Mouse (Mus musculus): ENCODE measurements around the gene Spr.
"Not testable (repeated sequence)": the region's sequence is repeated elsewhere in the genome, so short reads cannot be mapped to it uniquely, and the experiment has no call there.

The Spr gene

DNA sequence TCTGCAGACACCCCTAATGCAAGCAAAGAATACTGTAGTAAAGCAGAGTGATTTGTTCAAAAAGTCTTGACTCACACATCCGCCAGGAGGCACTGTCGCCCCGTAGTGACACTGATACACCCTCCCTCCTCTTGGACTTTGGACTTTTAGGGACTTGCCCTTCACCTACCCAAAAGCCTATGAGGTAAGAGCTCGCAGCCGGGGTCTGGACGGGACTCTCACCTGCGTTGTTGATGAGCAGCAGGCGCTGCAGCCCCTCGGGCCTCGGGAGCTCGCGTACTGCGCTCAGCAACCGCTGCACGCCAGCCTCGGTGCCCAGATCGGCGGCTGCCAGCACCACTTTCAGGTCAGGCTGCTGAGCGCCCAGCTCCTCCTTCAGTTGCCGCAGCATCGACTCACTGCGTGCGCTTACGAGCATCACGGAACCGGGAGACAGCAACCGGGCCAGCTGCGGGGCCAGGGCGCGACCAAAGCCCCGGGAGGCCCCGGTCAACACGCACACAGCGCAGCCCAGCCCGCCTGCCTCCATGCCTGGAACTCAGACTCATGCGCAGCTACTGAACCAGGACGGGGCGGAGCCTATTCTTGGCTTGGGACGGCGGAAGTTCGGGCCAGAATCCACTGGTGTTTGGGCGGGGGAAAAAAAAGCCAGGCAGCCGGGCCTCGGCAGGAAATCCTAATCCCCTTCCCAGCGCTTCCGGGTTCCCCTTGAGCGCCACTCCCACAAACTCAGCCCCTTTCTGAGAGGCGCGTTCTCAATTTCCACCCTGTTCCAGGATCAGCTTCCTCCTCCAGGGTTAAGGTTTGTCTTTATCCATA lies at the start of gene Spr:
Gene Spr, minus strand, starts transcription at position 550 of the 819 bp plus-strand sequence.
- peak; percentile 86 for DNase-seq (ENCODE audit: low spot score)

DNA sequence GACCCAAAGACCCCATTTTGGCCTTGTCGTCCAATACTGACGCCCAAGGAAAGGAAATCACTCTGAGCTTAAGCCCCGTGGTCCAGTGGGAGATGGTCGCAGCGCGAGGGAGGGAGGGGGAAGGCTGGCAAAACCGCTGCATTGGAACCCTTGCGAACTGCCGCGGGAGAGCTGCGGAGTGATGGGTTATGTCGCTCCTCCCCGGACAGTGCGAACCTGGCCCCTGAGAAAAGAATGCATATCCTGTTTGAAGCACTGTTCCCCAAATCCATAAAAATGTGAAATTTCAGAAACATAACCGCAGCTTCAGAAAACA lies 49.1 kb upstream of the Spr start:
- no peak for DNase-seq (ENCODE audit: low spot score)

DNA sequence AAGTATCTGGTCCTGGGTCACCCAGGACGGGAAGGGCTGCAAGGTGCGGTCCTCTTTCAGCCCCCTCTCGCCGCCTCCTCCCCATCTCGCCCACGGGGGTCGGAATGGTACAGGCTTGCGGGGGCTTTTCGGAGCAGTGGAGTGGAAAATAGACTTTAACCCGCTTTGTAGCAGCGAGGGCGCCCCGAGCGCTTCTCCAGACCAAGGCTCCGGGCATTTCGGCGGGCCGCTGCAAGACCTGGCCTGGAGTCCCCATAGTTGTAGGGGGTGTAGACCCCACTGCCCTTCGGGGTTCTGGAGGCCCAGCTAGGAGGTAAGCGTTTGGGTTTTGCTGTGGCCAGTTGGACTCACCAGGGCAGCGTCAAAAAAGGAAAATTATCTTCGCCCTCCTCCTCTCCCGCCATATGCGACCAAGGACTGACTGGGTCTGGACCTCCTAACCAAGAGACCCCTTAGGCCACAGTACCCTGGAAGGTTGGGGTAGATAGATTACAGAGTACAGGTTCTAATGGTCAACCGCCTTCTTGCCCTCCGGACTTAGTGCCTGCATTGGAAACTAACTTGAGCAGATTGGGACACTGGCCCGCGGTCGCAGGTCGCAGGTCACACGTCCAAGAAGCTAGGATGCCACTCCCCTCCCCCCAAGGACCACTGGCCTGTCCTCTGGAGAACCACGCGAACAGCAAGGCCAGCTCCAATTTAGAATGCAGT lies 48.6 kb upstream of the Spr start:
- no peak for DNase-seq (ENCODE audit: low spot score)

DNA sequence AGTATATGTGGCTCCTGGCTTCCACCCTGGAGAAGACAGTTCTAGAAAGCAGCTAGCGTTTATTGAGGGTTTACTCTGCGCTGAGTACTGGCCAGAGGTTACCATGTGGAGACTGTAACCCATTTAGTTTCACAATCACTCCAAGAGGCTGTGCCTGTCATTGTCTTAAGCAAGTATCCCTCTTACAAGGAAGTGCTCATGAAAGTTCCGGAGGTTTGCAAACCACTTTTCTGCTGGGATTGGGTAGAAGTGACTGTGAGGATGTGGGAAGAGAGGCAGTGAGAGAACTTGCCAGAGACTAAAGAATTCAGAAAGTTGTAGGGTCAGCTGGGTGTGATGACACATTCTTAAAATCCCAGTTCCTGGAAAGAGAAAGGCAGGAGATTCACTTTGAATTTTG lies 46.4 kb upstream of the Spr start:
- no peak for DNase-seq (ENCODE audit: low spot score)

DNA sequence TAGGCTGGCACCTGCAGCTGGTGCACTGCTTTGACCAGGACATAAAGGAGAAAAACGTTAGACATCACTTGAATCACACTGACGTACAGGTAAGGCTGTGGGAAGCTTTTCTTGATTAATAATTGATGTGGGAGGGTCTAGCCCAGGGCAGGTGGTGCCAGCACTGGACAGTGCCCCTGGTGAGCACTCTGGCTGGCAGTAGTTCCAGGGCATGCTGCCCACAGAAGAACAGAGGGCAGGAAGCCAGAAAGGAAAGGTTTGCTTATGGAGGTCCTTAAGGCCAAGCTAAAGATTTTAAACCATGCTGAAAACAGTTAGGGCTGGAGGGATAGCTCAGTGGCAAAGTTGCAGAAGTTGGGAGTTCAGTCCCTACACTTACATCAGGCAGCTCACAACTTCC lies 42.5 kb upstream of the Spr start:
- no peak for DNase-seq (ENCODE audit: low spot score)

DNA sequence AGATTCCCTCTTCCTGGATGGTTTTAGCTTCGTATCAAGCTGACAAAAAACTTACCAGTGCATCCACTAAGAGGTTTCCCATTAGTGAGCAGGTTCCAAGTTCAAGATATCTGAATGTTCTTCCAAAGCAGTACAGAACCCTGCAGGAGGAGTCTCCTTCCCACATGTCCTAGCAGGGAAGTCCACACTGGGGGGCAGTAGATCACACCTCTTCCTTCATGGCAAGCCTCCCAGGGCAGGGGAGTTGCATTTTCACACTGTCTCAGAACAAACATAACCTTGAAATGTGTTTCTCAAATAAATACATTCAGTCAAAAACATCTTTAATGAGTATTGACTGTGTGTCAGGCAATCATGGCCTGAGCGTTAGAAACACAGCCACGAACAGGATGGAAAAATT lies 42.0 kb upstream of the Spr start:
- no peak for DNase-seq (ENCODE audit: low spot score)

DNA sequence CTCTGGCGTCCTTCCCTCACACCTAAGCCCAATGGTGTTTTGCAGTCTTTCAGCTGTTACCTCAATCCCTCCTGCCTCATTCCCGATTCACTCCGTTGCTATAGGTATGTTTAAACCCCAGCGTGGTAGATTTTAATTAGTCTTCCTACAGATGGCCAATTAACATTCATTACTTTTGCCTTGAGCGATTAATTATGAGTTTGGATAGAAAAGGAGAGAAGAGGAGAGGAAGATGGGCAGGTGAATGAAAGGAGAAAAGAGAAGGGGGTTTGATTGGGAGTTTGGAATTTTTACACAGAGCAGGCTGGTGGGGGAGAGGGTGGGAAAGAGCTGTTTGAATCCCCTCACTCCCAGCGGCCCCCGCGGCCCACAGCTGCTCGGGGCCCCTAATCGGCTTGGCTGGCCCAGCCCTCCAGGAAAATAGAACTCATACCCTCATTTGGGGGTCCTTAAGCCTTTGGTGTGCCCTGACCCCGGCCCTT lies 27.9 kb upstream of the Spr start:
- no peak for DNase-seq (ENCODE audit: low spot score)

DNA sequence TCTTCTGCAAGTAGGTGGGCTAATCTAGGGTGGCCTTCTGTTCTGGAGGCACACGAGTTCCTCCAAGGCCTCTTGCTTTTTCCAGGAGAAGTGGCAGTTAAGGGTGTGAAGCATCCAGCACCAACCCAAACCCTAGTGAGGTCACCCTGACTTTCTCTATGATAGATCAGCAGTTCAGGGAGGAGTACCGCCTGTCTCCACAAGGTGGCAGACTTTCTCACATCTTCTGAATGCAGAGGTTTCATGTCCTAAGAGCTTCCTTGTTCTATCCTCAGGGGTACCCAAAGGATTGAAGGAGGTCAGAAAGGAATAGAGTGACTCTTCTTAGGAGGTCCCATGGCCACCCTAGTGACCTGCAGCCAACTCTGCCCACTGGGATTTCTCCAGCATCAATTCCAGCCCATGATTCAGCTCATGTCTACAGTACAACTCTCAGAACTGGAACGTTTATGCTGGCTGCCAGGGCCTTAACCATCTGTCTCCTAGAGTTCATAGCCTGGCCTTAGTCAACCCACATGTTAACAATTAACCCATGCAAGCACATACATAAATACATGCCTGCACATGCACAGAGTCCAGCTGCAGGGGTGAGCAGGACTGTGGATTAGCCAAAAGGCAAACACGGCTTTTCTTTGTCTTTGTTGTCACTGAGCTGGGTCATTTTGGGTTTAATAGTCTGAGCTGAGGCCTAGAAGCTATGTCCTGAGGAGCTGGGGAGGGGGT lies 22.8 kb upstream of the Spr start:
- peak; percentile 54 for DNase-seq (ENCODE audit: low spot score)

DNA sequence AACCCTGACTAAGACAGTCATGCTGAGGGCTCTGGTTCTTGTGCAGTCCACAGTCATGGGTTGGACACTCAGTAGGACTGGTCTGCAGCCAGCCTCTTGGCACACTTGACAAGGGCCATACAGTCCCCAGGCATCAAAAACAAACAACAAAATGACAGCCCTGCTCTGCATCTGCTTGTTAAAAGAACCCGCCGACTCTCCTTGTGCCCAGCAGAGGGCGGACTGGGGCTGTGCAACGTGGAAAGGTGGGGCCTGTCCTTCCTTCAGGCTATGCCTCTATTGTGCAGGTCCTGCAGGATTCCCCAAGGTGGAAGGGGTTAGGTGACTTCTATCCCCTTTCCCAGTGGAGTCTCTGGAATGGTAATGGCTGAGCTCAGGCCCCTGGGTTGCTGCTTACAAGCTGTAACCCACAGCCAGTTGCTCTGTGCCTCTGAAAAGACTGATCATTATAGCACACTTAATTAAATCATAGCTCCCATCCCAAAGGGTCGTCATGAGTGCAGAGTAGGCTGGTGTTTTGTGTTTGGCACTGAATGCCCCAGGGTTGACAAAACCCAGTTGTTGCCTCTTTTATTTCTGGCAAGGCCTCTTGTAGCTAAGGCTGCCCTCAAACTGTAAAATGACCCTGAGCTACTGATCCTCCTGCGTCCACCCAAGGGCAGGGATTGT lies 21.7 kb upstream of the Spr start:
- not testable (repeated sequence) for DNase-seq (ENCODE audit: low spot score)

DNA sequence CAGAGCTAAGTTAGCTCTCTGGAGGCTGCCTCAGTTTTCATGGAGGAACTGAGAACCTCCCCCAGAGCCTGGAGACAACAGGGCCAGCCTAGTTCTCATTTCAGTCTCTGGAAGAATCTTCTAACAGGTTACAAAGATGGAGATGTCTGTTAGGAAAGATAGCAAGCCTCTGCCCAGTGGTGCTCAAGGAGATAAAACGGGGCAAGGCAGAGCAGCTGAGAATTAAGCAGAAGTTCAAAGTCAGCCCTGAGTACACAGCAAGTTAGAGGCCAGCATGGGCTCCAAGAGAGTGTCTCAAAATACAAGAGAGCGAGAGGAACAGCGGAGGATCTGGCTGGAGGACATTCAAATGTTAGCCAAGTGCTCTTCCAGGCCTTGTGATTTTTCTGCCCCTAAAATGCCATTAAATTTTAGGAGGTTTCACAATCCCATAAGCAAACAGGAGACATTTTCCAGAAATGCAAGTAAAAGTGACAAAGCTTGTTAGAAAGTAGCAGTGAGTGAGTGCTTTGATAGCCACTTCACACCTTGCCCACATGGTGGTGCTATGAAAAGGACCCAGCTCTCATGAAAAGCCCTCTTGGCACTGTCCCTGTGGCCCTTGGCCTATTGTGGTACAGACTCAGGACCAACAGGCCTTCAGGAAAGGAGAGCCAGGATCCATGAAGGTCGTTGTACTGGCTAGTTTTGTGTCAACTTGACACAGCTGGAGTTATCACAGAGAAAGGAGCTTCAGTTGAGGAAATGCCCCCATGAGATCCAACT lies 20.7 kb upstream of the Spr start:
- DNase-seq (ENCODE audit: low spot score), result not testable (repeated sequence)

DNA sequence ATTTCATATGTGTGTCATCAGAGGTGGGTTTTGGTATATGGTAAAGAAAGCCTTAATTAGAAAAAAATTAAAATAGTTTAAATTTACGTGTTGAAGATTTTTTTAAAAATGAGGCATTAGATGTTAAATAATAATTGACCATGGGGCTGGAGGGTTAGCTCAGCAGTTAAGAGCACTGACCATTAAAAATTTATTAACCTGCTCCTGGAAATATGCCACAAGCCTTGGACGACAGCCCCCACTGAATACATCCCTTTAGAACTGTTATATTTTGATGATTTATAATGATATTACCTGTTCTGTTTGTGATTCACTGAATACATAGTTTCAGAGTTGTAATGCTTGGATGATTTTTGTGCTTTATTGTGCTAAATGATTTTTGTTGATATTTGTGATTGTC lies 19.0 kb upstream of the Spr start:
- not testable (repeated sequence) for DNase-seq (ENCODE audit: low spot score)

DNA sequence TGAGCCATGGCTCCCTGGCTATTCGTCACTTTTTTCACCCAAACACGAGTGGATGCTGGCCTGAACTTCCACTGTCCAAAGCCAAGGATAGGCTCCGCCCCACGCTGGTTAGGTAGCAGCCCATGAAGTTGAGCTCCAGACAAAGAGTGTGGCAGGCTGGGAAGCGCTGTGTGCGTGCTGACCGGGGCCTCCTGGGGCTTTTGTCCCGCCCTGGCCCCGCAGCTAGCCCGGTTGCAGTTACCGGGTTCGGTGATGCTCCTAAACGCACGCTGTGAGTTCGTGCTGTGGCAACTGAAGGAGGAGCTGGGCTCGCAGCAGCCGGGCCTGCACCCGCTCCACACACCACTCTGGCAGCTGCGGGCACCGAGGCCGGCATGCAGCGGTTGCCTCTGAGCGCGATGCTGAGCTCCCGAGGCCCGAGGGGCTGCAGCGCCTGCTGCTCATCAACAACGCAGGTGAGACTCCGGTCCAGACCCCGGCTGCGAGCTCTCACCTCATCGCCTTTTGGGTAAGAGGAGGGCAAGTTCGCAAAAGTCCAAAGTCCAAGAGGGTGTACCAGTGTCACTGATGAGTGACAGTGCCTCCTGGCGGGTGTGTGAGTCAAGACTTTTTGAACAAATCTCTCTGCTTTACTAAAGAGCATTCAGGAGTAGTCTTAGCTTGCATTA lies 17.4 kb upstream of the Spr start:
- DNase-seq (ENCODE audit: low spot score), result peak; percentile 11

DNA sequence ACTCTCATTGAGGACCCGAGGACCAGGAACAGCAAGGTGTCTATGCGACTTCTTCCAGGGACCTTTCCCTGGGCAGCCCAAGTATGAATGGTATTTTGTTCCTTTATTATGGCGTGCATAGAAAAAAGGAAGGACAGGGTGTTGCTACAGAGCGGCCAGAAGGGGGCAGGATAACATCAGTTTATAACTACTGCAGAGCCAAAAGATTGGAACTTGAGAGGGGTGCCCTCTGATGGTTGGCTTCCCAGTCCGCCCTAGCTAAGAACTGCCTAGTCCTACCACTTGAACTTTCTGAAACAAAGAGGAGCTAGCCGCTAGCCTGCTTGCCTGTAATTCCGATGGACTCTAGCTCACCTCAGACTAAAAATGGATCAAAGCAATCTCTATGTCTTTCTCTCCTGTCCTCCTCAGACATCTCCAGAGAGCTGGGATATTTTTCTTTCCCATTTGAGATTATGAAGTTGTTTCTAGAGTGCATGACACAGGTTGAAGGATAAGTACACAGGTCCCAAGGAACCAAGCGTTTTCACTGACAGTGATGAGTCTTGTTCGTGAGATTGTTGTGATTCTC lies 16.5 kb upstream of the Spr start:
- peak; percentile 18 for DNase-seq (ENCODE audit: low spot score)

DNA sequence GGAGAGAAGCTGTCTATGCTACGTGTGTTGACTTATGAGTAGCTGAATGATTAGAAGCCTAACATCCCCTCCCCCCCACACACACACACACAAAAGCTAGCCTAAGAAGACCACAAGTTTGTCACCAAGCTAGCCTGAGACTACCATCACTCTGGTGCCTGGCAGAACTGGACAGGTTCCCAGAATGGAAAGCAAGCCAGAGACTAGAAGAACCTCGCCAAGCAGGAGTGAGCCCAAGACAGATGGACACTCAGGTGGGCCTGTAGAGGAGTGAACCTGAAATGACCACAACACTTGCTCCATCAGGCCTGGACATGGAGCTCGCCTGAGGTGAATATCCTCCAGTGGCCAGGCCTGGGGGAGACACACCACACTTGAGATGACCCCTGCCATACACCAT lies 12.8 kb upstream of the Spr start:
- no peak for DNase-seq (ENCODE audit: low spot score)

DNA sequence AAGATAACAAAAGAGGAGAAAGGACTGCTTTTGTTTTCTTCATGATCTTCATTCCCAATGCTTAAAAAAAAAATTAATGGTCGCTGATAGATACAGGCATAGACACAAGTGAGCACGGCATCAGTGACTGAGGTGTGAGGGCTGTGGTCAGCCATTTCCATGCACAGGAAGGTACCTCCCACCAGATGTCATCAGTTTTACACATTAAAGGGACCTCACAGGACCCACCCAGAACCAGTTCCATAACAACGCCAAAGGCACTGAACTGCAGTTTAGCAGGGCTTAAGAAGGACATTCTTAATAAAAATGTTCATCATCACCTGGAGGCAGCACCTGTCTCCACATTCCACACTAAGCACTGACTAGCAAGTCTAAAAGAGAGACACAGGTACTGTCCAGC lies 10.1 kb upstream of the Spr start:
- DNase-seq (ENCODE audit: low spot score), result no peak

DNA sequence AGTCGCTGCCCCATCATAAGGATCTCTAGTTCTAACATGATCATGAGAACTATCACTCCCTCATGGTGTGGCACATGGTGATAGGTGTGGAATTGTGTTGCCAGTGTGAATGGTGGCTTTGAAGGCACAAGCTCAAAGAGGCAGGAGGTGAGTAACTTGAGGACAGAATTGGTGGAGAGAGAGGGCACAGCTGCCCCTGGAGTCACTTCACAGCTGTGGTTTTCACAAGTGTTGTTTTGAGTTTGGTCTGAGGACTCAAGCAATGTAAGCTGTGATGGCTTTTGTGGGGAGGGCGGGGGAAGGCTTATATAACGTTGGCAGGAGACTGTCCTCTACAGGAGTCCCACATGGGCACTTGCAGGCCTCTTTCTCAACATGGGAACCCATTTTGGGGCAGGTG lies 6.9 kb upstream of the Spr start:
- no peak for DNase-seq (ENCODE audit: low spot score)

DNA sequence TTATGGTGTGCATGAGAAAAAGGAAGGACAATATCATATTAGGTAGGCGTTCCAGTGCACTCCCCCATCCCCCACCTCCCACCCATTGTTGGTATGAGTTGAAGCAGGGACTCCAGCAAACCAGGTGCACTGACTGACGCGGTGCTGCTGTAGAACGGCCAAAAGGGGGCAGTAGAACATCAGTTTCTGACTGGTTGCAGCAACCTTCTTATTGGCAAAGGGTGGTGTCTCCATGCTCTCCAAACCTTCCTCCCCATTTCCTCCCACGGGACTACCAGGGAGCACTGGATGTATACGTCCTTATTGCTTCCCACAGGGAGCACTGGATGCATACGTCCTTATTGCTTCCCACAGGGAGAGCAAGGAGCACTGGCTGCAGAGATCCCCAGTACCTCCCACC lies 3.4 kb upstream of the Spr start:
- not testable (repeated sequence) for DNase-seq (ENCODE audit: low spot score)

DNA sequence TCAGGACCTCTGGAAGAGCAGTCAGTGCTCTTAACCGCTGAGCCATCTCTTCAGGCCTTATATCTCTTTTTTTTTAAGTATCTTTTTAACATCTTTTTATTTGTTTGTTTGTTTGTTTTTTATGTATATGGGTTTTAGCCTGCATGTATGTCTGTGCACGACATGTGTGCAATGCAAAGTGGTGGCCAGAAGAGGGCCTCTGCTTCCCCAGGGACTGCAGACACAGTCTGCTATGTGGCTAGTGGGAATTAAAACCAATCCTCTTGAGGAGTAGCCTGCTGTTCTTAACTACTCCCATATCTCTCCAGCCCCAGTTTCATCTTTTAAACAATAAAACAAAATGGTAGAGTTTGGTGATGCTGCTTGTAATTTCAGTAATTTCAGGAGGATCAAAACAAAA lies 2.0 kb upstream of the Spr start:
- DNase-seq (ENCODE audit: low spot score), result no peak

DNA sequence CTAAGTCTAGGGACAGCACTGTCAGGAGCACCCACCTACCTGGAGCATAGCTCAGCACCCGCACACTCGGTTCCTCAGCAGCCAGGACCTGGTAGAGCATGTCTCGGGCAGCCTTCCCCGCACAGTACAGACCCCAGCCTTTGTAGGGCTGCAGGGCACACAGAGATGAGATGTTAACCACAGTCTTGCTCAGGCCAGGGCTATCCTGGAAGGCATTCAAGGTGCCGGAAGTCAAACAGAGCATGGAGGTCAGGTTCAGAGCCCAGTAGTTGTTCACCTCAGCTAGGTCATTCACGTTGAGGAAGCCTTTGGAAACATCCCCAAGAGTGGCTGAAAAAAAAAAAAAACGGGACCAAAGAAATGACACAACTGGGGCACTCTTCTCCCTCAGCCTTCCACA lies 782 bp downstream of the Spr start:
- not testable (repeated sequence) for DNase-seq (ENCODE audit: low spot score)

DNA sequence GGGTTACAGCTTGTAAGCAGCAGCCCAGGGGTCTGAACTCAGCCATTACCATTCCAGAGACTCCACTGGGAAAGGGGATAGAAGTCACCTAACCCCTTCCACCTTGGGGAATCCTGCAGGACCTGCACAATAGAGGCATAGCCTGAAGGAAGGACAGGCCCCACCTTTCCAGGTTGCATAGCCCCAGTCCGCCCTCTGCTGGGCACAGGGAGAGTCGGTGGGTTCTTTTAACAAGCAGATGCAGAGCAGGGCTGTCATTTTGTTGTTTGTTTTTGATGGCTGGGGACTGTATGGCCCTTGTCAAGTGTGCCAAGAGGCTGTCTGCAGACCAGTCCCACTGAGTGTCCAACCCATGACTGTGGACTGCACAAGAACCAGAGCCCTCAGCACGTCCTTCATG lies 4.8 kb downstream of the Spr start:
- not testable (repeated sequence) for DNase-seq (ENCODE audit: low spot score)

DNA sequence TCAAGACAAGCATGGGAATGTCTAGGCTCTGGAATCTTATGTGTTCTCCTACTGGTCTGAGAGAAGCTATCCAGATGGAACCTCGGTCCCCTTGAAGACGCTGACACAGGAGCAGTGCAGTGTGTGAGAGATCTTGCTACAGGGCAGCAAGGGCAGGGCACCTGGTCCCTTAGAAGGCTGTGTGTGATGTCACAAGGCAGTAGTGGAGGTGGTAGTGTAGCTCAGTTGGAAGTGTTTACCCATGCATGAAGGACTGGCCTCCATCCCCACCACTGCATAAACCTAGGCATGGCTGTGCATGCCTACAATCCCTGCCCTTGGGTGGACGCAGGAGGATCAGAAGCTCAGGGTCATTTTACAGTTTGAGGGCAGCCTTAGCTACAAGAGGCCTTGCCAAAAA lies 5.3 kb downstream of the Spr start:
- not testable (repeated sequence) for DNase-seq (ENCODE audit: low spot score)
